Mouse (Mus musculus) heart, adult 2 months (tissue): ENCODE results near the gene Gm20696.

Experiments
- EP300 ChIP-seq: fragments of 200-500 bp; IDR thresholded peaks from 2 replicates; pipeline ENCODE4 v1.6.1; 2011; ENCODE audit warnings: low read depth, low read length, control low read depth; ENCODE audit not compliant: insufficient read depth
- POLR2A ChIP-seq: fragments of 200-500 bp; IDR thresholded peaks from 2 replicates; pipeline ENCODE4 v1.6.1; 2011; ENCODE audit warnings: mild to moderate bottlenecking, low read depth, low read length, control low read depth; ENCODE audit not compliant: insufficient read depth

GRCm38 (mm10) chr6:99663232-99663631, 3.4 kb downstream of the Gm20696 start:
- TF ChIP-seq POLR2A (no peak), EP300 (no peak)
